Mouse (Mus musculus) C2C12 (cell line): ENCODE measurements at regions not wholly inside any gene's neighbourhood (a gene's known extent, or its start where the extent isn't known, plus 50 kb on each side); places are given as distances from the start of the nearest gene placed in this dataset.

Experiments used
- CEBPB ChIP-seq: IDR thresholded peaks from one replicate; pipeline ENCODE4 v1.6.1; 2011; ENCODE audit warnings: low read depth, mild to moderate bottlenecking, control low read depth, moderate library complexity
- CTCF ChIP-seq: IDR thresholded peaks from one replicate; pipeline ENCODE4 v1.5.1; 2011; ENCODE audit not compliant: control insufficient read depth, insufficient read depth, insufficient read length
- MAX ChIP-seq: IDR thresholded peaks from one replicate; pipeline ENCODE4 v1.6.1; 2011; ENCODE audit warnings: mild to moderate bottlenecking, control low read depth
- MYOD1 ChIP-seq: IDR thresholded peaks from one replicate; pipeline ENCODE4 v1.6.1; 2011; ENCODE audit warnings: low read depth; ENCODE audit not compliant: control insufficient read depth, insufficient read length
- USF1 ChIP-seq: IDR thresholded peaks from one replicate; pipeline ENCODE4 v1.6.1; 2011; ENCODE audit warnings: low read depth, mild to moderate bottlenecking, control low read depth, moderate library complexity

GRCm38 (mm10) chr3:147042911-147043310 lies 190.7 kb downstream of the Ttll7 start:
- no peak for TF ChIP-seq MAX
- no peak for TF ChIP-seq USF1
- TF ChIP-seq CTCF: no peak
- TF ChIP-seq CEBPB: no peak
- no peak for TF ChIP-seq MYOD1
